Mouse (Mus musculus) cerebellum, adult 2 months (tissue): ENCODE data around the gene Ube3b.

Experiments used
- CTCF ChIP-seq: fragments of 200-500 bp; IDR thresholded peaks from 2 replicates; pipeline ENCODE4 v1.5.1; 2011; ENCODE audit warnings: low read depth, mild to moderate bottlenecking, control low read depth, low read length, moderate library complexity, borderline replicate concordance; ENCODE audit not compliant: insufficient read depth
- POLR2A ChIP-seq: fragments of 200-500 bp; IDR thresholded peaks from 2 replicates; pipeline ENCODE4 v1.6.1; 2011; ENCODE audit warnings: low read length, control low read depth, borderline replicate concordance; ENCODE audit not compliant: insufficient read depth

DNA sequence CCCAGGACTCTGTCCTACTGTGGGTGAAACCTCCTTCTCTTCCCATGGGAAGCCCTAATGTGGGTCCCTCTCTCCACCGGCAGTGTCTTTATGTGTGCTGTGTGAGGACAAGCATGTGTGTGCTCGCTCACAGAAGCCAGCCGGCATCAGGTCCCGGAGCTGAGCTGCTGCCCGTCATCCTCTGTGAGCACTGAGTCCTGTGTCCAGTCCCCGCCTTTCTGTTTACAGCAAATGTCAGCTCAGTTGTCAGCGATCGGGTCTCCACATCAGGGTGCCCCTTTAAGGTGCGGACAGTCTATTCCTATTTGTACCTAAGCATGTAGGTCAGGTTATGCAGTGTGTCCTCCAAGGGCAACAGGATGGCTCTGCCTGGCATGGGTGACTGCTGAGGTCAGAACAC lies 6.8 kb upstream of the Ube3b start:
- TF ChIP-seq POLR2A (no peak), CTCF (no peak)
